Mouse (Mus musculus): ENCODE measurements around the gene Nek6. TPM values are rescaled to one million over a fixed set of nuclear protein-coding genes. Genes with fewer than 3 reads are reported as not detected.

The Nek6 gene
- 70.9 and 84.5 TPM in 2 replicates for polyA plus RNA-seq (2015; fragmentation: Nextera tagmentation; extraction: Ambion mirVana)

GRCm38 (mm10) chr2:38511487-38512307 lies at the start of gene Nek6:
TSS of gene Nek6 (plus strand) at chr2:38511643.
- TF ChIP-seq CTCF (IDR thresholded peaks at IDR 0.05; ENCODE audit: low read depth) = no peak
- Histone ChIP-seq H3K36me3 (ENCODE audit: control insufficient read depth, insufficient read depth) (no peaks in the 10 kb centered on the region), H3K9ac (ENCODE audit: low read depth, low read length) (peak within 1 kb of the TSS; percentile 91), H3K27ac (ENCODE audit: low read depth, low read length) (peak within 1 kb of the TSS; percentile 95), H3K4me2 (replicated peaks; ENCODE audit: low read depth) (peak within 1 kb of the TSS; percentile 92), H3K9me3 (ENCODE audit: control insufficient read depth) (no peaks in the 10 kb centered on the region), H3K4me1 (replicated peaks; ENCODE audit: control insufficient read depth, insufficient read depth, low read length) (peaks cover 21% of the 10 kb centered on the region), H3K27me3 (replicated peaks; ENCODE audit: control insufficient read depth, insufficient read depth, low read length) (no peaks in the 10 kb centered on the region), H3K4me3 (ENCODE audit: low read depth, low read length) (peak within 1 kb of the TSS; percentile 81)
- ATAC-seq = peak; percentile 55
- under 1% methylated on average over 86 of the region's 90 CpGs for WGBS

- Histone ChIP-seq H3K9me3 (ENCODE audit: control insufficient read depth) (no peaks in the 10 kb centered on the region), H3K36me3 (ENCODE audit: control insufficient read depth, insufficient read depth) (no peaks in the 10 kb centered on the region), H3K4me2 (replicated peaks; ENCODE audit: low read depth) (no peak overlapping the region), H3K9ac (ENCODE audit: low read depth, low read length) (no peak overlapping the region), H3K4me1 (replicated peaks; ENCODE audit: control insufficient read depth, insufficient read depth, low read length) (peaks cover 7% of the 10 kb centered on the region; the same call in 1 of the 2 replicates), H3K4me3 (ENCODE audit: low read depth, low read length) (no peak overlapping the region), H3K27ac (ENCODE audit: low read depth, low read length) (no peak overlapping the region), H3K27me3 (replicated peaks; ENCODE audit: control insufficient read depth, insufficient read depth, low read length) (no peaks in the 10 kb centered on the region)
- no peak for ATAC-seq
- TF ChIP-seq CTCF (IDR thresholded peaks at IDR 0.05; ENCODE audit: low read depth) = no peak
- 37% methylated on average over 3 of the region's 3 CpGs for WGBS
These were observed 49.1 kb upstream of the Nek6 start for GRCm38 (mm10) chr2:38462323-38462722.

- H3K27ac ChIP-seq (ENCODE audit: low read depth, low read length) = no peak overlapping the region
- peak; percentile 45 for ATAC-seq
These were observed 42.6 kb upstream of the Nek6 start for GRCm38 (mm10) chr2:38468845-38469244.

GRCm38 (mm10) chr2:38471745-38472144 lies 39.7 kb upstream of the Nek6 start:
- ATAC-seq = peak; percentile 44
- TF ChIP-seq CTCF (IDR thresholded peaks at IDR 0.05; ENCODE audit: low read depth) = no peak
- 38% methylated on average over 5 of the region's 5 CpGs for WGBS

More at GRCm38 (mm10) chr2:38468845-38469244, 42.6 kb upstream of the Nek6 start:
- WGBS = 47% methylated on average over 4 of the region's 4 CpGs
- no peaks in the 10 kb centered on the region for H3K36me3 ChIP-seq (ENCODE audit: control insufficient read depth, insufficient read depth)
- H3K4me3 ChIP-seq (ENCODE audit: low read depth, low read length) = no peak overlapping the region
- no peak overlapping the region for H3K4me2 ChIP-seq (replicated peaks; ENCODE audit: low read depth)
- H3K27me3 ChIP-seq (replicated peaks; ENCODE audit: control insufficient read depth, insufficient read depth, low read length) = no peaks in the 10 kb centered on the region
- H3K9me3 ChIP-seq (ENCODE audit: control insufficient read depth) = no peaks in the 10 kb centered on the region
- H3K4me1 ChIP-seq (replicated peaks; ENCODE audit: control insufficient read depth, insufficient read depth, low read length) = peaks cover 16% of the 10 kb centered on the region; the same call in 1 of the 2 replicates
- no peak for TF ChIP-seq CTCF (IDR thresholded peaks at IDR 0.05; ENCODE audit: low read depth)
- H3K9ac ChIP-seq (ENCODE audit: low read depth, low read length) = no peak overlapping the region

GRCm38 (mm10) chr2:38472829-38473228 lies 38.6 kb upstream of the Nek6 start:
- no peak overlapping the region for H3K4me2 ChIP-seq (replicated peaks; ENCODE audit: low read depth)
- H3K4me3 ChIP-seq (ENCODE audit: low read depth, low read length) = no peak overlapping the region
- no peak overlapping the region for H3K9ac ChIP-seq (ENCODE audit: low read depth, low read length)
- H3K9me3 ChIP-seq (ENCODE audit: control insufficient read depth) = no peaks in the 10 kb centered on the region
- no peaks in the 10 kb centered on the region for H3K27me3 ChIP-seq (replicated peaks; ENCODE audit: control insufficient read depth, insufficient read depth, low read length)
- peak; percentile 63 for ATAC-seq
- no peaks in the 10 kb centered on the region for H3K36me3 ChIP-seq (ENCODE audit: control insufficient read depth, insufficient read depth)
- 0 out of 2 replicates have a peak overlapping the region, but pooled peaks have one; percentile 64 for H3K27ac ChIP-seq (ENCODE audit: low read depth, low read length)
- H3K4me1 ChIP-seq (replicated peaks; ENCODE audit: control insufficient read depth, insufficient read depth, low read length) = peaks cover 12% of the 10 kb centered on the region; the same call in 1 of the 2 replicates
- no peak for TF ChIP-seq CTCF (IDR thresholded peaks at IDR 0.05; ENCODE audit: low read depth)

More at GRCm38 (mm10) chr2:38471745-38472144, 39.7 kb upstream of the Nek6 start:
- Histone ChIP-seq H3K36me3 (ENCODE audit: control insufficient read depth, insufficient read depth) (no peaks in the 10 kb centered on the region), H3K9ac (ENCODE audit: low read depth, low read length) (no peak overlapping the region), H3K9me3 (ENCODE audit: control insufficient read depth) (no peaks in the 10 kb centered on the region), H3K4me3 (ENCODE audit: low read depth, low read length) (no peak overlapping the region), H3K4me1 (replicated peaks; ENCODE audit: control insufficient read depth, insufficient read depth, low read length) (peaks cover 16% of the 10 kb centered on the region; the same call in 1 of the 2 replicates), H3K4me2 (replicated peaks; ENCODE audit: low read depth) (no peak overlapping the region), H3K27me3 (replicated peaks; ENCODE audit: control insufficient read depth, insufficient read depth, low read length) (no peaks in the 10 kb centered on the region), H3K27ac (ENCODE audit: low read depth, low read length) (peak overlapping the region; percentile 64; the same call in 1 of the 2 replicates)

GRCm38 (mm10) chr2:38476871-38477496 lies 34.5 kb upstream of the Nek6 start:
- 87% methylated on average over 9 of the region's 9 CpGs for WGBS
- Histone ChIP-seq H3K9me3 (ENCODE audit: control insufficient read depth) (no peaks in the 10 kb centered on the region), H3K36me3 (ENCODE audit: control insufficient read depth, insufficient read depth) (no peaks in the 10 kb centered on the region)

More at GRCm38 (mm10) chr2:38476871-38477496, 34.5 kb upstream of the Nek6 start:
- Histone ChIP-seq H3K4me3 (ENCODE audit: low read depth, low read length) (no peak overlapping the region), H3K27ac (ENCODE audit: low read depth, low read length) (no peak overlapping the region), H3K4me2 (replicated peaks; ENCODE audit: low read depth) (no peak overlapping the region), H3K9ac (ENCODE audit: low read depth, low read length) (no peak overlapping the region), H3K27me3 (replicated peaks; ENCODE audit: control insufficient read depth, insufficient read depth, low read length) (no peaks in the 10 kb centered on the region), H3K4me1 (replicated peaks; ENCODE audit: control insufficient read depth, insufficient read depth, low read length) (peaks cover 6% of the 10 kb centered on the region; the same call in 1 of the 2 replicates)
- no peak for ATAC-seq
- TF ChIP-seq CTCF (IDR thresholded peaks at IDR 0.05; ENCODE audit: low read depth) = no peak

Measured in intestine, postnatal 0 days (tissue).